In genomic region chr2:164964242-164964894, GRCm38 (mm10) we compare ENCODE assay signal across 12 mouse cellular contexts. TPM values are rescaled to one million over a fixed set of nuclear protein-coding genes. Genes with fewer than 3 reads are reported as not detected.
DNase-seq lines count a peak whose midpoint lies in the region; ATAC-seq and TF ChIP-seq lines count a peak whose summit lies in the region.
"Had no signal": no experiment of that assay in that cellular context is flagged by ENCODE, and none has a peak within 500 bp of the region (broad histone marks: within the 10 kb centered on the region; RNA-seq: fewer than 3 reads in every experiment).

No protein-coding gene starts in this region.

- DNase-seq in embryo, embryonic 10 days (ENCODE audit: low spot score): peak; percentile 35
- DNase-seq in embryo, embryonic 10.5 days (ENCODE audit: low spot score): no peak
- no peak for DNase-seq in hindbrain, embryonic 10.5 days (ENCODE audit: low spot score)
- DNase-seq in left cerebral cortex, adult 2 months (ENCODE audit: extremely low spot score in 1 of 2, low spot score in 2 of 2): peak; percentile 53 to 59
- DNase-seq in thymus, postnatal 36 days: no peak
- no peak for DNase-seq in stomach, postnatal 0 days (ENCODE audit: low spot score)
- no peak for DNase-seq in lung, postnatal 14 days
- DNase-seq: gastrocnemius, postnatal 10 days; heart, postnatal 10 days; kidney, postnatal 4 days had no signal

- WGBS in hindbrain, embryonic 10.5 days: 31% methylated on average over 9 of the region's 9 CpGs
- WGBS in neural tube, embryonic 14.5 days: 19% methylated on average over 9 of the region's 9 CpGs
- WGBS in stomach, postnatal 0 days: 49% methylated on average over 9 of the region's 9 CpGs

- H3K4me1 ChIP-seq in hindbrain, embryonic 10.5 days (replicated peaks): peaks cover 63% of the 10 kb centered on the region
- H3K4me1 ChIP-seq in neural tube, embryonic 14.5 days (ENCODE audit: control insufficient read depth, insufficient read depth, low read length): peaks cover 26% of the 10 kb centered on the region
- no peaks in the 10 kb centered on the region; the same call in 1 of the 2 replicates for H3K4me1 ChIP-seq in stomach, postnatal 0 days (replicated peaks; ENCODE audit: control insufficient read depth, insufficient read depth)

- no peaks in the 10 kb centered on the region for H3K9me3 ChIP-seq in hindbrain, embryonic 10.5 days
- no peaks in the 10 kb centered on the region for H3K9me3 ChIP-seq in neural tube, embryonic 14.5 days (ENCODE audit: control insufficient read depth, low read length)
- no peaks in the 10 kb centered on the region for H3K9me3 ChIP-seq in stomach, postnatal 0 days (ENCODE audit: control insufficient read depth, low read length)

- intact Hi-C loops in left cerebral cortex, adult 2 months (cut with DNase I): loop anchor here (10.0 kb wide), 1 partner anchor 390 kb away; no protein-coding TSS in a partner anchor

- TF ChIP-seq EP300 in stomach, postnatal 0 days (optimal IDR thresholded peaks at IDR 0.05): no peak

- no peak for TF ChIP-seq CTCF in left cerebral cortex, adult 2 months (IDR thresholded peaks at IDR 0.05)
- no peak for TF ChIP-seq CTCF in stomach, postnatal 0 days (IDR thresholded peaks at IDR 0.05; ENCODE audit: low read depth)

- peak overlapping the region; percentile 6; the same call in 1 of the 2 replicates for H3K4me3 ChIP-seq in hindbrain, embryonic 10.5 days
- no peak overlapping the region for H3K4me3 ChIP-seq in left cerebral cortex, adult 2 months
- H3K4me3 ChIP-seq in neural tube, embryonic 14.5 days (ENCODE audit: low read depth, low read length): no peak overlapping the region
- no peak overlapping the region for H3K4me3 ChIP-seq in stomach, postnatal 0 days (ENCODE audit: low read depth, low read length)

- H3K4me2 ChIP-seq in neural tube, embryonic 14.5 days (ENCODE audit: low read depth, low read length): peak overlapping the region; percentile 40
- no peak overlapping the region for H3K4me2 ChIP-seq in stomach, postnatal 0 days (replicated peaks; ENCODE audit: low read depth)

- H3K27ac ChIP-seq in hindbrain, embryonic 10.5 days: peak overlapping the region; percentile 59; the same call in 1 of the 2 replicates
- peak overlapping the region; percentile 77 for H3K27ac ChIP-seq in left cerebral cortex, adult 2 months
- peak overlapping the region; percentile 82 for H3K27ac ChIP-seq in neural tube, embryonic 14.5 days (ENCODE audit: low read depth, low read length)
- H3K27ac ChIP-seq in stomach, postnatal 0 days (replicated peaks): no peak overlapping the region

- 0 out of 2 replicates have a peak overlapping the region, but pooled peaks have one; percentile 25 for H3K9ac ChIP-seq in neural tube, embryonic 14.5 days (replicated peaks; ENCODE audit: low read depth, low read length)
- H3K9ac ChIP-seq in stomach, postnatal 0 days (ENCODE audit: low read length): no peak overlapping the region

- ATAC-seq in neural tube, embryonic 14.5 days (ENCODE audit: low read depth): peak; percentile 73
- no peak for ATAC-seq in stomach, postnatal 0 days (ENCODE audit: low FRiP score, low TSS enrichment)
- ATAC-seq: Patski had no signal

- H3K36me3 ChIP-seq in hindbrain, embryonic 10.5 days: no peaks in the 10 kb centered on the region
- H3K36me3 ChIP-seq in neural tube, embryonic 14.5 days (ENCODE audit: control insufficient read depth, insufficient read depth, low read length): no peaks in the 10 kb centered on the region
- no peaks in the 10 kb centered on the region for H3K36me3 ChIP-seq in stomach, postnatal 0 days (ENCODE audit: control insufficient read depth, insufficient read depth, low read length)

- H3K27me3 ChIP-seq in hindbrain, embryonic 10.5 days (ENCODE audit: insufficient read depth, poor library complexity, severe bottlenecking): peaks cover 69% of the 10 kb centered on the region
- peaks cover 13% of the 10 kb centered on the region for H3K27me3 ChIP-seq in neural tube, embryonic 14.5 days (ENCODE audit: control insufficient read depth, insufficient read depth, low read length)
- peaks cover 19% of the 10 kb centered on the region; the same call in 1 of the 2 replicates for H3K27me3 ChIP-seq in stomach, postnatal 0 days (ENCODE audit: control insufficient read depth, insufficient read depth, low read length)

RNA-seq across cellular contexts. Expression of gene Slc12a5, which starts 3.8 kb away (rescaled TPM):
- 3.1 and 5.1 TPM in 2 replicates for polyA plus RNA-seq in hindbrain, embryonic 10.5 days (2016; fragmentation: Nextera tagmentation; extraction: Ambion mirVana)
- total RNA-seq in left cerebral cortex, adult 2 months (2021): 100 to 1,000 TPM; 575 to 581 TPM
- 51.5 and 68.8 TPM in 2 replicates for polyA plus RNA-seq in neural tube, embryonic 14.5 days (2014; fragmentation: Nextera tagmentation; extraction: Ambion mirVana)
- polyA plus RNA-seq in stomach, postnatal 0 days (2015; fragmentation: Nextera tagmentation; extraction: Ambion mirVana): 0.12 and 0.21 TPM in 2 replicates

RNA-seq across cellular contexts. Expression of gene Mmp9, which starts 23.8 kb away (rescaled TPM):
- polyA plus RNA-seq in hindbrain, embryonic 10.5 days (2016; fragmentation: Nextera tagmentation; extraction: Ambion mirVana): 0.56 and 1.2 TPM in 2 replicates
- total RNA-seq in left cerebral cortex, adult 2 months (2021): 1 to 10 TPM; 1.4 TPM
- polyA plus RNA-seq in neural tube, embryonic 14.5 days (2014; fragmentation: Nextera tagmentation; extraction: Ambion mirVana): 13.8 and 22.2 TPM in 2 replicates
- polyA plus RNA-seq in stomach, postnatal 0 days (2015; fragmentation: Nextera tagmentation; extraction: Ambion mirVana): 0.87 and 1.1 TPM in 2 replicates

RNA-seq across cellular contexts. Expression of gene Zfp335, which starts 52.8 kb away (rescaled TPM):
- 15.3 and 18.4 TPM in 2 replicates for polyA plus RNA-seq in hindbrain, embryonic 10.5 days (2016; fragmentation: Nextera tagmentation; extraction: Ambion mirVana)
- 10 to 100 TPM; 27.2 to 28.0 TPM for total RNA-seq in left cerebral cortex, adult 2 months (2021)
- polyA plus RNA-seq in neural tube, embryonic 14.5 days (2014; fragmentation: Nextera tagmentation; extraction: Ambion mirVana): 14.3 and 14.5 TPM in 2 replicates
- 3.7 and 4.3 TPM in 2 replicates for polyA plus RNA-seq in stomach, postnatal 0 days (2015; fragmentation: Nextera tagmentation; extraction: Ambion mirVana)

Comparison
In these comparisons a context has a peak if more than half of its experiments do, and no peak if none do; other contexts are left out.
1. DNase-seq: peak in embryo, embryonic 10 days (single experiment) and left cerebral cortex, adult 2 months (2 of 2); none in embryo, embryonic 10.5 days (single experiment), hindbrain, embryonic 10.5 days (single experiment), thymus, postnatal 36 days (0 of 2), stomach, postnatal 0 days (single experiment) and lung, postnatal 14 days (single experiment).